Mouse (Mus musculus) heart, adult 2 months (tissue): ENCODE data around the gene Atp6v1e1.

Experiments
- CTCF ChIP-seq: fragments of 200-600 bp; IDR thresholded peaks from 2 replicates; pipeline ENCODE4 v1.8.1; 2022; ENCODE audit warnings: antibody characterized with exemption, mild to moderate bottlenecking, moderate library complexity
- POLR2A ChIP-seq: fragments of 200-500 bp; IDR thresholded peaks from 2 replicates; pipeline ENCODE4 v1.6.1; 2011; ENCODE audit warnings: mild to moderate bottlenecking, low read depth, low read length, control low read depth; ENCODE audit not compliant: insufficient read depth

- TF ChIP-seq CTCF (no peak), POLR2A (no peak)
Observed at GRCm38 (mm10) chr6:120821715-120822114, 878 bp downstream of the Atp6v1e1 start.
